Mouse (Mus musculus) macrophage (primary cell): ENCODE measurements at regions not wholly inside any gene's neighbourhood (a gene's known extent, or its start where the extent isn't known, plus 50 kb on each side); places are given as distances from the start of the nearest gene placed in this dataset.

Experiments used
- H3K27ac ChIP-seq: fragments of 350-480 bp; formaldehyde crosslinking; 2 replicates; pipeline ENCODE4 v1.9.0; 2021
- H3K36me3 ChIP-seq: fragments of 350-480 bp; formaldehyde crosslinking; 2 replicates; pipeline ENCODE4 v1.9.0; 2021; ENCODE audit errors: inconsistent target
- H3K4me3 ChIP-seq: fragments of 350-480 bp; formaldehyde crosslinking; 2 replicates; pipeline ENCODE4 v1.9.0; 2021; ENCODE audit errors: inconsistent target
- H3K79me2 ChIP-seq: fragments of 350-480 bp; formaldehyde crosslinking; 2 replicates; pipeline ENCODE4 v1.9.0; 2021; ENCODE audit errors: inconsistent target
- WGBS: methylation state at CpG from one replicate; pipeline ENCODE4 v1.1.7; 2026; ENCODE audit warnings: inconsistent platforms; ENCODE audit not compliant: missing documents; 5-methylcytosine and 5-hydroxymethylcytosine counted together

DNA sequence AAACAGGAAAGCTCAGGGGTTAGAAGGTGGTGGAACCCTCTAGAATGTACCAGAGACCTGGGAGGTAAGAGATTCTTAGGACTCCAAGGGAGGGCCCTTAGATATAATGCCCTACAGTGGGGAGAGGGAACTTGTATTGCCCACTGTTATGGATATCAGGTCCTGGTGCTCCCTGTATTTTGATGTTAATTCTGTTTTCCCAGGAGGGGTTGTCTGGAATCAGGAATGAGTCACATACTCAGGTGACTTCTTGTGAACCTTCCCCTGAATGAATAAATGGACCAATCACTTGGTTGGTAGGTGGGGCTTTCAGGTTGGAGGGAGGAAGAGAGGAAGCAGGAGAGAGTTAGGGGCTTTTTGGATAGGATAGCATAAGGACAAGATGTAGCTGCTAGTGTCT, 533.8 kb upstream of the Htr2c start:
- H3K4me3 ChIP-seq, result no peak overlapping the region
- no peaks in the 10 kb centered on the region for H3K36me3 ChIP-seq
- no peak overlapping the region for H3K27ac ChIP-seq
- H3K79me2 ChIP-seq, result no peaks in the 10 kb centered on the region

DNA sequence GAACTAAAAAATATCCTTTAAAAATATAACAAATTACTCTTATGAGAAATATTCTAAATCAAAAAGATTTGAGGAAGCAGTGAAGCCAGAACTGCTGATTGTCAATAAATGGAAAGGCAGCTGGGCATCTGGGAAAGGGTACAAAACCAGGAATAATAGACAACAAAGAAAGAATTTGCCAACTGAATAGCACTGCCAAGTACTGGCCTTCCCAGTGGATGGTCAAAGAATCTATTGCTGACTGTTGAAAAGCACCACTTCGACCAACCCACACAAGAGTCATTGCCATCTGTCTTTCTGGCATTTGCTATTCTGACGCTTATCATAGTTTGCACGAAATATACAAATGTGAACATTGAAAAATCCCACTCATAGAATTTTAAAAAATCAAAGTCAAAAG, 502.4 kb upstream of the Htr2c start:
- no peak overlapping the region for H3K27ac ChIP-seq
- 89% methylated on average over 3 of the region's 3 CpGs for WGBS
- H3K4me3 ChIP-seq, result no peak overlapping the region
- H3K79me2 ChIP-seq, result no peaks in the 10 kb centered on the region
- H3K36me3 ChIP-seq, result no peaks in the 10 kb centered on the region

DNA sequence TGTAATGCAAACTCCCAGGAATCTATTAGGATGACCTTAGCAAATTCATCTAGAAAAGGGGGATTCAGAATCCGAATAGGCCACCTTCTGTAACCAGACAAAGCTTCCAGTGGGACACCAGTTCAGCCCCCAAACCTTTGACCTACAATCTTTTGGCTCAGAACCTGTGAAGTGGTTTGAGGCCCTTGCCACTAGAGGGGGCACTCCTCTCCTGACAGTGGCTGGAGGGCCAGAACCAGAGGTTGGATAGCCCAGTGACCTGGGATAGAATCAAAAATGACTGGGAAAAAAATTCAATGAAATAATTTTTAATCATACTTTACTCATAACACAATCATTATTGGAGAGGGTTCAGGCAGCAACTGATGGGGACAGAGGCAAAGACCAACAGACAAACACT, 484.7 kb upstream of the Htr2c start:
- Histone ChIP-seq H3K36me3 (no peaks in the 10 kb centered on the region), H3K4me3 (no peak overlapping the region), H3K79me2 (no peaks in the 10 kb centered on the region), H3K27ac (no peak overlapping the region)
- WGBS, result 62% methylated on average over 1 of the region's 1 CpGs

DNA sequence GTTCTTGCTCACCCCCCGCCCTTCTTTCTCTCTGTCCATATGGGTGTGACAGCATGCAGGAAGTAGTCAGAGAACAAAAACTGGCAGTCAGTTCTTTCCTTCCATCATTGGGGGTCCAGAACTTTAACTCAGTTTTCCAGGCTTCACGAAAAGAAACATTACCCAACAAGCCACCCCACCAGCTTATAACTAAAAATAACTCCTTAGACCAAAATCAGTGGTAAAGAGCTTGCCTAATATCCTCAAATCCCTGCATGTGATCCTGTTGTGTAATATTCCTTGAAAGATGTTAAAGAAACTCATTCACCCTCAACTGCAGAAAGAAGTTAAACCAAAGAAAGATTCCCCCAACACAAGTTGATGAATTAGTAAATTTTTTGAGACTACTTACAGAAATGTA, 449.8 kb upstream of the Htr2c start:
- no peaks in the 10 kb centered on the region for H3K36me3 ChIP-seq
- H3K4me3 ChIP-seq, result no peak overlapping the region
- peak overlapping the region; percentile 38 for H3K27ac ChIP-seq
- whole genome bisulfite sequencing, result 46% methylated on average over 2 of the region's 2 CpGs
- H3K79me2 ChIP-seq, result no peaks in the 10 kb centered on the region

DNA sequence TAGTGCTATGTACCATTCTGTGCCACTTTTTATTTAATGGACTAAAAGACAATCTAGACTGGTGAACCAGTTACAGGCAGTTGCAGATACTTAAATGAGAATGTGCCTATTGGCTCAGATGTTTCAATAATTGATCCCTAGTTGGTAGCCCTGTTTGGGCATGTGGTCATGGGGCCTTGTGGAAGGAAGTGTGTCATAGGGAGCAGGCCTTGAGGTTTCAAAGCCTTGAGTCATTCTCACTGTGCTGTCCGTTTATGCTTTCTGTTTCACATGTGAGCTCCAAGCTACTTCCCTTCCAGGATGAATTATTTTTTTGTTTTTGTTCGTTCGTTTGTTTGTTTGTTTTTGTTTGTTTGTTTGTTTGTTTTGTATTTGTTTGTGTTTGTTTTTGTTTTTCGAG, 449.1 kb upstream of the Htr2c start:
- H3K27ac ChIP-seq, result peak overlapping the region; percentile 38
- H3K79me2 ChIP-seq, result no peaks in the 10 kb centered on the region
- no peak overlapping the region for H3K4me3 ChIP-seq
- WGBS, result 62% methylated on average over 2 of the region's 4 CpGs
- H3K36me3 ChIP-seq, result no peaks in the 10 kb centered on the region

DNA sequence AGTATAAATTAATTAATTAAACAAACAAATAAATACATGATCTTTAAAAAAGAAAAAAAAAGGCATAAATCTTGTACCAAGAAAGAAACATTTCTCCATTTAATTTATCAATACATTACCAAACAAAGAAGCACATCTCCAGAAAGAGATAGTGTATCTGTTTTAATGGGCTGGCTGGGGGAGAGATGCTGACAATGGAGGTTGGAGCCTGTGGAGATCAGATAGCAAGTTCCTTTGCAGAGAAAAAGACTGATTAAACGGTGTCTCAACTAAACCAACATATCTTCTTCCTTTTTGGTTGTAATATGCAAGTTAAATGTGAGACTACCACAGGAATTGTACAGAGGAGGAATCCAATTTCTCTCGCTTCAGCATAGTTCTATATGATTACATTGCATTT, 433.5 kb upstream of the Htr2c start:
- 87% methylated on average over 2 of the region's 2 CpGs for WGBS
- Histone ChIP-seq H3K36me3 (no peaks in the 10 kb centered on the region), H3K27ac (no peak overlapping the region), H3K4me3 (no peak overlapping the region), H3K79me2 (no peaks in the 10 kb centered on the region)

DNA sequence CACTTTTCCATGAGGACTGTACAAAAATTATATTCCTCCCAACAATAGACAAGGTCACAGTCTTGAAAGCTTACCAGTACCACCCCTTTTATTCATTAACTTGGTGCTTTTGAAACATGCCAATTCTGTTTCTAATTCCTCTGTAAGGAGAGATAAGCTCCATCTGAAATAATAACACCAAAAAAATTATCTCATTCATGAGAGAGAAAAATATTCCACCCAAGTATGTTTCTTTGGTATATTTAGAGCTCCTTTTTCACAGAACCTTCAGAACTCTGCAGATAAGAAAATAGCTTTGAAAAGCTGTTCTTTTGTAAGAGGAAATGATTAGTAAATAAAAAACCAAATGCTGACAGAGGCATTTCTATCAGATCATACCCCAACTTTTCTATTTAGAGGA, 424.5 kb upstream of the Htr2c start:
- H3K4me3 ChIP-seq, result no peak overlapping the region
- no peaks in the 10 kb centered on the region for H3K79me2 ChIP-seq
- H3K27ac ChIP-seq, result no peak overlapping the region
- H3K36me3 ChIP-seq, result no peaks in the 10 kb centered on the region

DNA sequence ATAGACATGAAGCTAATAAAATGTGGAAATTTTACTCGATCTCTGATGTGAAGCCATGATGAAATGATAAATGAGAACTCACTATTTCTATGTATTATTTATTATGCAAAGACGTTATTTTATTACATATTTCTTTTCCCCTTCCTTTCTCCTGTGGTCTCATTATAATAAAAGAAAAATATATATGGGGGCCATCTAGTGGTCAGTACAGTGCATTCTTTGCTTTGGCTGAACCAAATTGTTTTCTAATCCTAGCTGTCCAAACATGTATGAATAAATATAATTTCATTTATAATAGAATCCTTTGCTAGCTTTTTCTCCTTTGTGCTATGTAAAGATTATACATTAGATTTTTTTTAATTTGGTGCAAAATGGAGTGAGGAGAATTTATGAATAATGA, 403.7 kb upstream of the Htr2c start:
- Histone ChIP-seq H3K27ac (no peak overlapping the region), H3K79me2 (no peaks in the 10 kb centered on the region), H3K36me3 (no peaks in the 10 kb centered on the region), H3K4me3 (no peak overlapping the region)
- WGBS, result 57% methylated on average over 2 of the region's 2 CpGs
